Mouse (Mus musculus): ENCODE measurements at regions not wholly inside any gene's neighbourhood (a gene's known extent, or its start where the extent isn't known, plus 50 kb on each side); places are given as distances from the start of the nearest gene placed in this dataset.
"Not testable (repeated sequence)": the region's sequence is repeated elsewhere in the genome, so short reads cannot be mapped to it uniquely, and the experiment has no call there.

DNA sequence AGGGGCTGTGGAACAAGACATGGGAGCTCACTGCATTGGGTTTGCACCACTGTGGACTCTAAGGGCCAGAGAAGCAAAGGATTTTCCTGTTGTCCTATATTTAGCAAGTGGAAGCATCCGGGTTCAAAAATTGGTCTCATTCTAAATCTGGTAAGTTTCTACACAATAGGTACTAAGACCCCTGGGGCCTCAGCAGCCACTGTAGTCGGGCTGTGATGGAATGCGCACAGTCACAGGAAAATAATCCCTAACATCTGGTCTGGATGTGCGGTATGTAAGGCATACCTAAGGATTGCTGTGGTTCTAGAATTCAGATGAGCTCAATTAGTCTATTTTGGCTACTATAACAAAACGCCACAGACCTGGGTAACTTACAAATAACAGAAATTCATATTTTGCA, 74.4 kb upstream of the Spata13 start:
- Histone ChIP-seq H3K4me3 (replicated peaks) (no peak overlapping the region), H3K36me3 (replicated peaks; ENCODE audit: low read length) (no peaks in the 10 kb centered on the region), H3K9me3 (peaks cover 15% of the 10 kb centered on the region; the same call in 1 of the 2 replicates), H3K4me1 (no peaks in the 10 kb centered on the region), H3K27me3 (replicated peaks) (peaks cover 3% of the 10 kb centered on the region)
- no peak for TF ChIP-seq FLI1 (IDR thresholded peaks at IDR 0.05; ENCODE audit: low read length)
- TF ChIP-seq GATA1 (IDR thresholded peaks at IDR 0.05; ENCODE audit: borderline replicate concordance, low read length), result no peak

DNA sequence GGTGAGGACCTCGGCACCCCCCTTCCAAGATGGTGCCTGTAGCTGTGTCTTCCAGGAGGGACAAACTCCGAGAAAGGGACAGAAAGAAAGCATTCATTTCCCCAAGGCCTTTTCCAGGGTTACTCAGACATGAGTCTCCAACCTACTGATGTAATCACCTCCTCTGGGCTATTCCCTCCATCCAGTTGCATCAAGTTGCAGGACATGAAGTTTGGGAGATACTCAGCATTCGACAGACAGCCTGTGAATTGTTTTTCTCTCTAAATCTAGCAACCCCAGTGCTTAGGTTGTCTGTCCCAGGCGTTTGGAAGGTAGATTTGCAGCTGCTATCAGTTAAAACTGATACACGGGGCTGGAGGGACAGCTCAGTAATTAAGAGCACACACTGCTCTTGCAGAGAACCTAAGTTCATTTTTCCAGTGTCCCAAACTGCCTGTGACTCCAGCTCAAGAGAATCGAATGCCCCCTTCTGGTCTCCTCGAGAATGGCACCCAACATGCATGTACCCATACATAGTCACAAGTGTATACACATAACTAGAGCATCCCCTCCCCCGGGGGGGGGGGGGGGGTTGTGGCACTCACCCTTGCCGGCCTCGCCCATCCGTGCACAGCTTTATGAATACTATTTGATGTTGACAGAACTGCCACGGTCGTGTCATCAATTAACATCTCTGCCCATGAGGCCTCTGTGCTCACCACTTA, 73.8 kb upstream of the Spata13 start:
- no peak for TF ChIP-seq FLI1 (IDR thresholded peaks at IDR 0.05; ENCODE audit: low read length)
- no peak for TF ChIP-seq GATA1 (IDR thresholded peaks at IDR 0.05; ENCODE audit: borderline replicate concordance, low read length)
- H3K4me1 ChIP-seq, result no peaks in the 10 kb centered on the region
- peaks cover 15% of the 10 kb centered on the region; the same call in 1 of the 2 replicates for H3K9me3 ChIP-seq
- no peaks in the 10 kb centered on the region for H3K27me3 ChIP-seq (replicated peaks)
- no peak overlapping the region for H3K4me3 ChIP-seq (replicated peaks)
- no peaks in the 10 kb centered on the region for H3K36me3 ChIP-seq (replicated peaks; ENCODE audit: low read length)

DNA sequence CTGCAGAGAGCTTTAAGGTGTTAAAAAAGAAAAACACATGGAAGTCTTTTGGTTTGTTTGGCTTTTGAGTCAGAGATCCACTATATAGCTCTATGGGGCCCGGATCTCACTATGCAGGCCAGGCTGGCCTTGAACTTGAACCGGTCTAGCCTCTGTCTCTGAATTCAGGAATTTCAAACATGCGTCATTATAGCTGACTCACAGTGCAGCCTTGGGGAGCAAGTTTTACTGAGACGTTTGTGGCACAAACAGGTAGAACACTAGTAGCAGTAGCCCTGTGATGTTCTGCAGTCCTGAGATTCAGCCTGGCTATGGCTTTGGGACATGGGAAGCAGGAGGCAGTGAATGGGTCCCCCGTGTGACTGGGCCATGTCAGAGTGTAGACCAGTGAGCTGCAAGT, 57.5 kb upstream of the Spata13 start:
- Histone ChIP-seq H3K4me1 (no peaks in the 10 kb centered on the region), H3K9me3 (peaks cover 7% of the 10 kb centered on the region; the same call in 1 of the 2 replicates), H3K4me3 (replicated peaks) (no peak overlapping the region), H3K27me3 (replicated peaks) (peaks cover 3% of the 10 kb centered on the region), H3K36me3 (replicated peaks; ENCODE audit: low read length) (no peaks in the 10 kb centered on the region)
- TF ChIP-seq FLI1 (IDR thresholded peaks at IDR 0.05; ENCODE audit: low read length), result no peak
- no peak for TF ChIP-seq GATA1 (IDR thresholded peaks at IDR 0.05; ENCODE audit: borderline replicate concordance, low read length)

DNA sequence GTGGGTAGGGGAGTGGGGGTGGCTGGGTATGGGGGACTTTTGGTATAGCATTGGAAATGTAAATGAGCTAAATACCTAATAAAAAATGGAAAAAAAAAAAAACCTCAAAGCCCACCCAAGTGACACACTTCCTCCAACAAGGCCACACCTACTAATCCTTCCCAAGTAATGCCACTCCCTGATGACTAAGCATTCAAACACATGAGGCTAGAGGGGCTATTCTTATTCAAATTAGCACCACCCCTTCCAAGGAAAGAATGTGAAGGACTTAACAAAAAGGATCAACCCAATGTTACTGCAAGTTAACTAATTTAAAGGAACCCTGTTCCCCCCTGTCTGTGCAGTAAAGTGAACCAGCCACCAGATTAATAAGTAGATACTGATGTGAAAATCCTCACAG, 53.7 kb upstream of the Spata13 start:
- H3K4me3 ChIP-seq (replicated peaks); H3K36me3 ChIP-seq (replicated peaks; ENCODE audit: low read length); H3K27me3 ChIP-seq (replicated peaks); H3K9me3 ChIP-seq; H3K4me1 ChIP-seq: not testable (repeated sequence)
